Mouse (Mus musculus) cerebellum, adult 18-20 months (tissue): ENCODE measurements around the gene Mtor.
A peak's percentile ranks its signal among the peaks of the same experiment; 100 is the strongest.

ENCODE experiments used
- DNase-seq, 2 experiments: peaks; one replicate each; pipeline ENCODE4 v3.0.0; 2021

The Mtor gene

GRCm38 (mm10) chr4:148444250-148444967, 4.0 kb upstream of the Mtor start, which contains the start of gene Ubiad1:
Ubiad1 (minus strand) TSS chr4:148444771.
- peak; percentile 83 to 87 for DNase-seq

DNA sequence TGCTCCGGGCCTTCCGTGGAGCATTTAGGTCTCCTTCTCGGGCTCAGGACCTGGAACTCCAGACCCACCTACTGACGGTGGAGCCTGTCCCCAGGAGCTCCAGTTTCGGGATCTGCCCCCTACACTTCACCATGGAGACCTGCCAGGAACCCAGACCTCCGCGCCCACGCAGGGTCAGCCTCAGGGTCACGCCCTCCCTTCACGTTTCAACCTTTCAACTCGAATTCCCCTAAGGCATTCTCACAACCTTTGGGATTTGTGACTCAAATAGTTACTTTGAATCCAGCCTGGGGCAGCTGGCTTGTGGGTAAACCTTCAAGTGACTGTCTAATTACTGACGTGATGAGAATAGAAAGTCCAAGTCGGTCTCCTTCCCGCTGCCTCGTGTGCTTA, 438 bp downstream of the Mtor start:
- DNase-seq, result peak in 1 of 2 experiments; percentile 28

- DNase-seq, result no peak
These were observed 5.3 kb downstream of the Mtor start for GRCm38 (mm10) chr4:148453707-148454106.

GRCm38 (mm10) chr4:148455477-148456025, 7.1 kb downstream of the Mtor start:
- no peak for DNase-seq

GRCm38 (mm10) chr4:148460656-148461284, 12.4 kb downstream of the Mtor start:
- DNase-seq, result no peak

GRCm38 (mm10) chr4:148461772-148462171, 13.4 kb downstream of the Mtor start:
- no peak for DNase-seq

GRCm38 (mm10) chr4:148462717-148463116, 14.3 kb downstream of the Mtor start:
- no peak for DNase-seq

- DNase-seq, result peak; percentile 41 to 59
These were observed 15.0 kb downstream of the Mtor start for GRCm38 (mm10) chr4:148463208-148463960.

- no peak for DNase-seq
These were observed 15.9 kb downstream of the Mtor start for GRCm38 (mm10) chr4:148464301-148464700.

DNA sequence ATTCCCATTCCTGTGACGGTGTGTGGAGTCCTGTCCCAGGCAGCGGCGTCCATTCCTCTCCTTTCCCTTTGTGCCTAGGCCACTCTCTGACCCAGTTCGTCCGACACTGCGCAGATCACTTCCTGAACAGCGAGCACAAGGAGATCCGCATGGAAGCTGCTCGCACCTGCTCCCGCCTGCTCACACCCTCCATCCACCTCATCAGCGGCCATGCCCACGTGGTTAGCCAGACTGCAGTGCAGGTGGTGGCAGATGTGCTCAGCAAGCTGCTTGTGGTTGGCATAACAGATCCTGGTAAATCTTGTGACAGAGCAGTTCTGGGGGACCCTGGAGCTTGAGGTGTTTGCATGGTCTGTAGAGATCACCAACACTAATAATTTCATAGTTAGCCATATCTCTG, 16.5 kb downstream of the Mtor start:
- DNase-seq, result no peak

GRCm38 (mm10) chr4:148466511-148467079, 18.2 kb downstream of the Mtor start:
- no peak for DNase-seq

DNA sequence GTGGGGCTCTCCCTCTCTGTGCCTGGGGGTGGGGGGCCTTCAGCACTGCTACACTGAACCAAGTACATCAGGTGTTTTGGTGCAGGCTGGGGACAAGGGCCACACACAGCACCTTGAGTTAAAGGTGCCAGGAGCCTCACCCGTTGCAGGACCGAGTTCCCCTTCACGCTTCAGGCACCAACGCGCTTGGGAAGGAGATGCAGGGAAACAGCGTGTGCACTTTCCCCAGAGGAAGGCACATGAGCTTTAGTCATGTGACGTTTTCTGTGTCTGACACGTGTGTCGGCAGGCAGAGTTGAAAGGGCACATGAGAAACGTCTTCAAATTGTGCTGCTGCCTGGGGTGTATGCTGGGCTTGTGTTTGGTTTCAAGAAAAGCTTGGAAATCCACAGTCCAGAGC, 20.0 kb downstream of the Mtor start:
- no peak for DNase-seq

DNA sequence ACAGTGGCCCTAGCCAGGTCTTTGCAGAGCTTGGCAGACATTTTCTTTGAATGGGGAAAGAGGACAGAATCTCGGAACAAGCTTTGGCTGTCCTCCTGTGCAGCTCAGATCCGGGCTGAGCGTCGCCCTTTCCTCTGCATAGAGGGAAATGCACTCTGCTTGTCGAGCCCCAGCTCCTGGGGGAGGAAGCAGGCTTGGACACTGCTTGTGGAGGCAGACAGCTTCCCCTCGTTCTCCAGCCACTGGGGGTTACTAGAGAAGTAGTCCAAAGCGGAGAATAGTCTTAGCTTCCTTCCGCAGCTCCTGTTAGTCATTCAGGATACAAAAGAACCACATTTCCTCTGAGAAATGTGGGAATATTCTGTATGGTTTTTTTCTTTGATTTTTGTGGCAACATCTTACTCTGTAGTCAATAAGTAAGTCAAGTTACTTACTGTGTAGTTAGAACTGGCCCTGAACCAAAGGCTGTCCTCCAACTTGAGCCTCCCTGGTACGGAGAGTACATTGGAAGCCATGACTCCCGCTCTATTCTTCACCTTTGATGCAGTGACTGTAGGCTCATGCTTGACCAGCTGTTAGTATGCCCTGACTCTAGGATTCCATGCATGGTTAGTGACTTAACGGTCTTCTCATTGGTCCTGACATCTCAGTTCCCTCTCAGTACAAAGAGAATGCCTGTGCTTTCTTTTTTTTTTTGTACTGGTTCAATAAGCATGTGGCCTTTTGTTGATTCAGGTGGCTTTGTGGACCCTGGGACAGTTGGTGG, 21.3 kb downstream of the Mtor start:
- DNase-seq, result no peak

GRCm38 (mm10) chr4:148471363-148471806, 23.0 kb downstream of the Mtor start:
- DNase-seq, result no peak

DNA sequence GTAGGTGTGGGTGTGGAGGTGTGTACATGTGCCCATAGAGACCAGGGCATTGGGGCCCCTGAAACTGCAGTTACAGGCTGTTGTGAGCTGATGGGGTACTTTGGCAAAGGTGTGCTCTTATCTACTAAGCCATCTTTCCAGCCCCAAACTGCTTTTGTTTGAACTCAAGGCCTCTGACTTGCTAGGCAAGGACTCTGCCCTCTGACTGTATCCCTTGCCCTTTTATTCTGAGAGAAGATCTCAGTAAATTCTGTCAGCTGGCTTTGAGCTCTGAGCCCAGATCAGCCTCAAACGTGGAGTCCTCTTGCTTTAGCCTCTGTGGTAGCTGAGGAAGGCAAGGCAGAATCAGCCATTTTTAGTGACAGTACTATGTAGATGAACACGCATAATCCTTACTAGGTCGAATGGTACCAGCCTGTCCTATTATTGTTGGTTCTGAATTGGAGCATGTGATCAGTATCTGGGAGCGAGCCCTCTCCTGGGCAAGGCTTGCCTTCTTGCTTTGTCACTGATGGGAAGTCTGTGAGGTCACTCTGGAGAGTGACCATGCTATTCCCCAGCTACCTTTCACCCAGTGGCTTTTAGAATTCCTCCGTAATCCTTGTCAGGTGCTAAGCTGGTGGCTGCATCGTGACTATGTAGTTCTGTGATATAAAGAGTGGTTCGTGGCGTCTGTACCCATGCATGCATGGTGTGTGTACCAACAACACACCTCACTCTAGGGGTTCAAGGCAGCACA, 24.2 kb downstream of the Mtor start:
- DNase-seq, result no peak

- no peak for DNase-seq
These were observed 25.1 kb downstream of the Mtor start for GRCm38 (mm10) chr4:148473496-148473895.

DNA sequence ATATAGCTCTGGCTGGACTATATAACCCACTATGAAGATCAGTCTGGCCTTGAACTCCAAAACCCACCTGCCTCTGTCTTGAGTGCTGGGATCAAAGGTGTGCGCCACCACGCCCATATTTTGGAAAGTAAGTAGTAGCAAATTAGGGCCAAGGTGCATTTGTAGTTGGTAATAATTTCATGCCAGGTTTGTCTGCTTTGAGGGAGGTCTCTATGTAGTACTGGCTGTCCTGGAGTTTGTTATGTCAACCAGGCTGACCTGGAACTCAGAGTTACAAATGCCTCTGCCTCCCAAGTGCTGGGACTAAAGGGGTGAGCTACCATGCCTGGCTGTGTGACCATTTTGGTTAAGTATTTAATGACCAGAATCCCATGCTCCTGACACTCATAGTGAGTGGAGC, 31.8 kb downstream of the Mtor start:
- DNase-seq, result no peak

DNA sequence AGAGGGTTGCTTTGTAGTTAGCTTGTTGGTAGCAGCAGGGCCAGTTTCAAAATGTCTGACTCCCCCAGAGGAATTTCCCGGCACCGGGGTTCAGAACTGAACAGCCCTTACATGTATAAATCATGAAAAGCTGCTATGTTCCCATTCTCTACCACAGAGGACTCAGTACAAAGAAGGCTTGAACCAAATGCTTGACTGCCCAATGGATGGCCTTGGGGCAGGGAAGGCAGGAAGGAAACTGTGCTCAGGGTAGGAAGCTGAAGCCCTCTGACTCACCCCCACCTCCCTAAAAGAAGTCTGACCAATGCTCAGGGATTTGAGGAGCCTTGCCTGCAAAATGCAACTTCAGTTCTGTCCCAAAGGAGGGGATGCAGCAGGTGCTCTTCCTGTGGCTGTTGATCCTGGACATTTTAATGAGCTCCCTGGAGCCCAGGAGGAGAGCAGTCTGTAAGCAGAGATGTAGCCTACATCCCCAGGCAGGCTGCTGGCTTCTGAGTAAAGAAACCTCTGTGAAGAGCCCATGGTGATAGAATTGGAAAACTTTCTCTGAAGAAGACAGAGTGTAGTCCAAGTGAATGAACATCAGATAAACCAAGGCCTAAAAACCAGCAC, 33.3 kb downstream of the Mtor start:
- no peak for DNase-seq

GRCm38 (mm10) chr4:148484511-148484910, 36.1 kb downstream of the Mtor start:
- DNase-seq, result no peak

- no peak for DNase-seq
These were observed 39.4 kb downstream of the Mtor start for GRCm38 (mm10) chr4:148487841-148488240.

DNA sequence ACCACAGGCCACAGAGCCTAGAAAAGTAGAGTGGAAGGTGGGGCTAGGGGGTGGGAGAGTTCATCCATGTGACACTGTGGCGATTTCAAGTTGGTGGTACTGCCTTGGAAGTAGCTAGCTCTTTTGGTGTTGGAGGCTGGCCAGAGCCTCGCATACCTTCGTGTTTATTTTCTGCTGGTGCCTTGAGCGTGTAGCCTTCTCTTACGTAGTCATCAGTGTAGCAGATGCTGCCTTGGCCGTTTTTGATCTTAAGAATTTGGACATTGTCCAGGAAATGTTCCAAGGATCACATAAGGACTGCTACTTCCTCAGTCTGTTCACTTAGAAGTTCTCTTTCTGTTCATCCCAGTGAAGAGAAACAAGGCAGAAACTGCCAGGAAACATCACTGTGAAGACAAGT, 42.1 kb downstream of the Mtor start:
- no peak for DNase-seq
